Mouse (Mus musculus) testis, adult 2 months (tissue): ENCODE data around the gene St6galnac5.

Source experiments
- CTCF ChIP-seq: fragments of 200-500 bp; IDR thresholded peaks from 2 replicates; pipeline ENCODE4 v1.5.1; 2012; ENCODE audit warnings: low read depth, mild to moderate bottlenecking, inconsistent platforms, low read length, moderate library complexity; ENCODE audit not compliant: control insufficient read depth, insufficient read depth, insufficient replicate concordance
- POLR2A ChIP-seq: fragments of 200-500 bp; IDR thresholded peaks from 2 replicates; pipeline ENCODE4 v1.6.1; 2012; ENCODE audit warnings: low read depth, mild to moderate bottlenecking, inconsistent platforms, low read length, moderate library complexity; ENCODE audit not compliant: control insufficient read depth

- no peak for TF ChIP-seq POLR2A
- TF ChIP-seq CTCF = no peak
These were observed 110.0 kb downstream of the St6galnac5 start for GRCm38 (mm10) chr3:152872054-152872453.
